Mouse (Mus musculus) gastrocnemius, postnatal 14 days (tissue): ENCODE measurements around the gene Spsb1. TPM values are rescaled to one million over a fixed set of nuclear protein-coding genes. Genes with fewer than 3 reads are reported as not detected.

ENCODE experiments used
- DNase-seq: peaks from one replicate; pipeline ENCODE4 v3.0.0; 2021; ENCODE audit warnings: mixed read lengths
- intact Hi-C: fragments of 180-260 bp; cut with DNase I; formaldehyde crosslinking; loops from one replicate; pipeline ENCODE4 v1.15.1; 2025; ENCODE audit warnings: low total_unique reads
- total RNA-seq, 2 experiments: library from RNA; stranded (reverse); gene quantifications; 2 replicates each; pipeline ENCODE4 v1.2.3; 2021

The Spsb1 gene
- total RNA-seq, 2 experiments from 2014 or later = 12.9 to 20.1 TPM

DNA sequence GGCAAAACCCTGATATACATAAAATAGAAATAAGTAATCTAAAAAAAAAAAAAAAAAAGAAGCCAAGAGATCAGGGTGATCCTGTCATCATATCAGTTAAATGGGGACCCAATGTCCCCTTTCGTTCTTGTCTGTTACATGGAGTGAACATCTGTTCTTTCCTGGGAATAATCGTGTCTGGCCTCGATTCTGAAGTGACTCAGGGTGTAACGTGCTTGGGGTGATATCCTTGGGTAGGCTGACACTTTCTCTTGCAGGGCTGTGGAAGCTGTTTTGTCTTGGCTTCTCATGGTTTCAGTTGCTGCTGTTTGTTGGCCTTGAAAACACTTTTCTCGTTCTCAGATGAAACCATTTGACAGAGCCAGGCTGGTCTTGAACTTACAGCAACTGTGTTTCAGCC, 105.8 kb downstream of the Spsb1 start:
- intact Hi-C loops = no loop called here
- no peak for DNase-seq

GRCm38 (mm10) chr4:149846861-149847631, 107.8 kb downstream of the Spsb1 start:
- intact Hi-C loops = no loop called here

More at GRCm38 (mm10) chr4:149846861-149847631, 107.8 kb downstream of the Spsb1 start:
- DNase-seq = peak; percentile 81

Other genes with a start within 250 kb of the Spsb1 start
- 10 to 100 TPM; 37.3 to 40.4 TPM for gene Tmem201, start 217.0 kb downstream of the Spsb1 start, total RNA-seq
- 10 to 100 TPM; 10.5 to 12.0 TPM for gene Slc25a33, start 180.8 kb downstream of the Spsb1 start, total RNA-seq
- 10 to 100 TPM; 48.5 to 62.8 TPM for gene H6pd, start 54.0 kb upstream of the Spsb1 start, total RNA-seq
- 10 to 100 TPM; 19.3 to 20.2 TPM for gene Gpr157, start 132.3 kb upstream of the Spsb1 start, total RNA-seq
- gene Slc2a5, start 164.2 kb upstream of the Spsb1 start, total RNA-seq = under 1 TPM; 0.49 to 0.58 TPM
- not detected for gene Slc2a7, start 193.9 kb upstream of the Spsb1 start, total RNA-seq
- gene Car6, start 246.3 kb upstream of the Spsb1 start, total RNA-seq = under 1 TPM in 1 of 2 experiments, not detected in 1; 0.29 TPM